Mouse (Mus musculus) neural tube, embryonic 12.5 days (tissue): ENCODE measurements around the gene Tor2a. TPM values are rescaled to one million over a fixed set of nuclear protein-coding genes. Genes with fewer than 3 reads are reported as not detected.
A peak's percentile ranks its signal among the peaks of the same experiment; 100 is the strongest.

Experiments
- ATAC-seq: fragments of 200-750 bp; cut with Nextera tagmentation; 2 replicates; pipeline ENCODE4 v1.8.0; 2017; ENCODE audit warnings: low read depth, mild to moderate bottlenecking, moderate TSS enrichment, moderate library complexity; ENCODE audit not compliant: low FRiP score
- H3K27ac ChIP-seq: fragments of 300-500 bp; sonication (generic); 2 replicates; pipeline ENCODE4 v1.5.1; 2016
- H3K27me3 ChIP-seq: fragments of 300-500 bp; sonication (generic); replicated peaks from 2 replicates; pipeline ENCODE4 v1.6.1; 2016; ENCODE audit warnings: mild to moderate bottlenecking
- H3K36me3 ChIP-seq: fragments of 300-500 bp; sonication (generic); 2 replicates; pipeline ENCODE4 v1.6.1; 2016; ENCODE audit warnings: mild to moderate bottlenecking
- H3K4me1 ChIP-seq: fragments of 300-500 bp; sonication (generic); 2 replicates; pipeline ENCODE4 v1.6.1; 2016
- H3K4me2 ChIP-seq: fragments of 300-500 bp; sonication (generic); replicated peaks from 2 replicates; pipeline ENCODE4 v1.6.1; 2016; ENCODE audit warnings: mild to moderate bottlenecking
- H3K4me3 ChIP-seq: fragments of 300-500 bp; sonication (generic); 2 replicates; pipeline ENCODE4 v1.5.1; 2016
- H3K9ac ChIP-seq: fragments of 300-500 bp; sonication (generic); 2 replicates; pipeline ENCODE4 v1.6.1; 2016; ENCODE audit warnings: mild to moderate bottlenecking
- H3K9me3 ChIP-seq: fragments of 300-500 bp; sonication (generic); 2 replicates; pipeline ENCODE4 v1.6.1; 2016; ENCODE audit warnings: mild to moderate bottlenecking
- WGBS: fragments of 180-500 bp; shearing (Covaris S2); methylation state at CpG from one replicate; pipeline ENCODE4 v1.1.7; 2016; 5-methylcytosine and 5-hydroxymethylcytosine counted together
- polyA plus RNA-seq: library from polyadenylated mRNA; unstranded; fragments of >200 nt; fragmentation: Nextera tagmentation; extraction: Ambion mirVana; gene quantifications from 2 replicates; pipeline ENCODE4 v1.2.1, GENCODE M21; 2016

Tor2a gene
- polyA plus RNA-seq: 55.5 and 56.1 TPM in 2 replicates

DNA sequence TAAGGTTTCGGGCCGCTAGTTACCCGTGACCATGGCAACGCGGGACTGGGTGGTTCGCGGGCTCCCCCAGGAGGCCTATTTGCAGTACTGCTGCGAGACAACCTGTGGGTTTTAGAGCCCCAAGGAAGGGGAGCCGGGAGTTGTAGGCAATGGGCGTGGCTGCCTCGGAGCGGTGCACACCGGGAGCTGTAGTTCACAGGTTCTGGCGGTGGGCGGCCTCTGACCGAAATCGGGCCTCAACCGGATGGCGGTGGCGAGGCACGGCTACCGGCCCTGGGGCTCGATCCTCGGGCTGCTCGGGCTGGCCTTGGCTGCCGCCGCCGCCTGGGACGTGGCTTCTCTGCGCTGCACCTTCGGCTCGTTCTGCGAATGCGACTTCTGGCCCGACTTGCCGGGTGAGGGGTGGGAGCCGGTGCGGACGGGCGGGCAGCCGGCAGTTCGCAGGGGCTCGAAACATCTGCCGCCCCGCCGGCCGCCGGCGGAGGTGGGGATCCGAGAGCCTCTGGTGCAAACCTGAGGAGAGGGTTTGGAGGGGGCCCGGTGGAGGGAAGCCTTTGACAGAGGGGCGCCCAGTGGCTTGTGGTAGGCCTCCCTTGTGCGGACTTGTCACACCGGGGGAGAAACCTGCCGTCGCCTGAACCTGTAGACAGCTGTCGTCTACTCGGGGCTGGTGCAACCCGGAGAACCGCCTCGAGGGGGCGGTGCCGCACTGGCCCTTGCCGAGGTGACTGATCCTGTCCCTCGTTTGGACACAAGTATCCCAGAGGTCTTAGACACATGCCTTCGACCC, at the start of gene Tor2a:
Gene Tor2a, plus strand, starts transcription at position 179 of the 790 bp plus-strand sequence.
- peak; percentile 94 for ATAC-seq
- H3K36me3 ChIP-seq: peaks cover 46% of the 10 kb centered on the region
- H3K9me3 ChIP-seq: no peaks in the 10 kb centered on the region
- H3K4me3 ChIP-seq: peak within 1 kb of the TSS; percentile 69
- H3K4me1 ChIP-seq: peaks cover 4% of the 10 kb centered on the region
- WGBS: under 1% methylated on average over 66 of the region's 66 CpGs
- no peaks in the 10 kb centered on the region for H3K27me3 ChIP-seq
- H3K4me2 ChIP-seq: peak within 1 kb of the TSS; percentile 61
- H3K9ac ChIP-seq: peak within 1 kb of the TSS; percentile 90
- peak within 1 kb of the TSS; percentile 74 for H3K27ac ChIP-seq

DNA sequence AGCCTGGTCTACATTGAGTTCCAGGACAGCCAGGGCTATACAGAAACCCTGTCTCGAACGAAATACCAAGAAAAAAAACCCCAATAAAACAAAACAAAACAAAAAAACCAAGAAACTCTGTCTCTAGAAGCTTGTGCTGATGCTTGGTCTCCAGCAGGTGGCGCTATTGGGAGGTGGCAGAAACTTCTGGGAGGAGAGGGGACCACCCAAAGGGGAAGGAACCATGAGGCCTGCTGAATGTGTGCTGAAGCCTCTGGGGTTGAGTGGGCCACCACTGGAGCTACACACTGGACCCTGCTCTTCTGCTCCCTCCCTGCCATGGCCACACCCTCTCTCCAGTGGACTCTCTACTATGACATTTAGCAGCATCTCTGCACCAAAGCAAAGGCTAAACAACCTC, 48.4 kb upstream of the Tor2a start:
- Histone ChIP-seq H3K4me1 (peaks cover 12% of the 10 kb centered on the region), H3K4me3 (no peak overlapping the region), H3K27ac (no peak overlapping the region), H3K9me3 (no peaks in the 10 kb centered on the region), H3K36me3 (peaks cover 70% of the 10 kb centered on the region), H3K9ac (no peak overlapping the region), H3K27me3 (no peaks in the 10 kb centered on the region), H3K4me2 (no peak overlapping the region)
- 40% methylated on average over 3 of the region's 3 CpGs for WGBS
- no peak for ATAC-seq

DNA sequence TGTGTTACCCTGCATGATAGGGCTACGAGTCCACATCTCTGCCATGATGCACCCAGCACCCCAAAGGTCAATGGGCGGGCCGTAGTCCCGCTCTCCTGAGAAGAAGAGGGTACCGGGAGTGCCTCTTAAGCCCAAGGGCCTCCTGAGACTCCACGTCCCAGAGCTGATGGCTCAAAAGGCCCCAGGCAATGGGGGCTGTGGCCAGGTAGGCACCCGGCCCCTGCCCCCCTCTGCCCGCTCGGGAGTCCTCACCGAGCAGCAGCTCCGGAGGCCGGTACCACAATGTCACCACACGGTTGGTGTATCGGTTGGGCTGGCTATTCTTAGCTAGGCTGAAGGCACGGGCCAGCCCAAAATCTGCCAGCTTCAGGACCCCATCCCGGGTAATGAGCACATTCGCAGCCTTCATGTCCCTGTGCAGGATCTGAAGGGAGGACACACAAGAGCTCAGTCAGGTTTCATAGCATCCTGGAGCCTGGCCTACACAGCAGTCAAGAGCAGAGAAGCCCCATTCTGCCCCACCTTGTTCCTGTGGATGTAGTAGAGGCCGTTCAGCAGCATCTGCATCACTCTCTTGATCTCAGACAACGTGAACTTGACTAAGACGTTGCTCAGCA, 47.4 kb upstream of the Tor2a start:
- Histone ChIP-seq H3K27me3 (no peaks in the 10 kb centered on the region), H3K27ac (no peak overlapping the region), H3K4me3 (no peak overlapping the region), H3K9me3 (no peaks in the 10 kb centered on the region), H3K4me1 (peaks cover 22% of the 10 kb centered on the region), H3K4me2 (no peak overlapping the region), H3K9ac (no peak overlapping the region), H3K36me3 (peaks cover 61% of the 10 kb centered on the region)
- no peak for ATAC-seq
- WGBS: 94% methylated on average over 20 of the region's 20 CpGs

DNA sequence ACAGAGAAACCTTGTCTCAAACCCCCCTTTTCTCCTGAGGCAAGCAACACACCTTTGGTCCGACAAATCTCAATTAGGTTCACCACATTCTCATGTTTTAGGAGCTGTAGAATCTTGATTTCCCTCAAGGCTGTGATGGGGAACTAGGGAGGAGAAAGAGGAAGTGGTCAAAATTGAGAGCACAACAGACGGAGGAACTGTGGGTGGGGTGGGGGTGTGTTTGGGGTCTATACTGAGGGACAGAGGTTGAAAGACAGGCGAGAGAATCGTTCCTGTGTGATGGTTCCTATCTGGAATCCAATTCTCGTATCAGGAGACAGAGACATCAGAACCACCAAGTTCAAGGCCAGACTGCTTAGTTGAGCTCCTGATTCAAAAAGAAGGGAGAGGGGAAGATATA, 46.6 kb upstream of the Tor2a start:
- H3K27me3 ChIP-seq: no peaks in the 10 kb centered on the region
- no peaks in the 10 kb centered on the region for H3K9me3 ChIP-seq
- 87% methylated on average over 5 of the region's 5 CpGs for WGBS
- H3K4me1 ChIP-seq: peaks cover 24% of the 10 kb centered on the region
- H3K4me2 ChIP-seq: no peak overlapping the region
- H3K36me3 ChIP-seq: peaks cover 53% of the 10 kb centered on the region
- H3K27ac ChIP-seq: no peak overlapping the region
- no peak overlapping the region for H3K4me3 ChIP-seq
- ATAC-seq: no peak
- H3K9ac ChIP-seq: no peak overlapping the region

DNA sequence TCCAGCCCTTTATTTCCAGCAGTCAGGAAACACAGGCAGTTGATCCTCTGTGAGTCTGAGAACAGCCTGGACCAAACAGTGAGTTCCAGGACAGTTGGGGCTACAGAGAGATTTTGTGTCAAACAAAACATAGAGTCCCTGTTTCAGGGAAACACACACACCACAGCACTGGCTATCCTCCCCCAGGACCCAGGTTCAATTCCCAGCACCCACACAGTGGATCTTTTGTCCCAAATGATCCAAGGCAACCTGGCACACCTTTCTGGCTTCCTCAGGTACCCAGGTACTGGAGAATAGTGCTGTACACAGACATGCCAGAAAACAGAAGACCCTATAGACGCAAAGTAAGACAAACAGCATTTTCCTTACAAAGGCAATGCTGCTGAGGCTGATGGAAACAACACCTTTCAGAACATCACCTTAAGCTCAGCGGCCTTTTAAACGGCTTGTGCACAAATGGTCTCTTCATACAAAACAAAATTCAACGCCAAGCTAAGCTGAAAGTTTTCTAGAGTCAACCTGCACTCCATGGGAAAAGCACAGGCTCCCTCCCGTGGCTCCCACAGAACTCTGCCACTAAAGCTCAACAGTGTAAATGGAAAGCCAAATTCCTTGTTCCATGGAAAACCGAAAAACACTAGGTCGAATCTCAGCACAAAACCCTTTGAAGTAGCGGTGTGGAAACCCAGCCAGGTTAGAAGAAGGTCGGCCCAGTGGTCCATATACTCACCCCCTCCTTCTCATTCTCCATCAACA, 45.6 kb upstream of the Tor2a start:
- Histone ChIP-seq H3K36me3 (peaks cover 43% of the 10 kb centered on the region), H3K27ac (no peak overlapping the region)
- 30% methylated on average over 9 of the region's 9 CpGs for WGBS

DNA sequence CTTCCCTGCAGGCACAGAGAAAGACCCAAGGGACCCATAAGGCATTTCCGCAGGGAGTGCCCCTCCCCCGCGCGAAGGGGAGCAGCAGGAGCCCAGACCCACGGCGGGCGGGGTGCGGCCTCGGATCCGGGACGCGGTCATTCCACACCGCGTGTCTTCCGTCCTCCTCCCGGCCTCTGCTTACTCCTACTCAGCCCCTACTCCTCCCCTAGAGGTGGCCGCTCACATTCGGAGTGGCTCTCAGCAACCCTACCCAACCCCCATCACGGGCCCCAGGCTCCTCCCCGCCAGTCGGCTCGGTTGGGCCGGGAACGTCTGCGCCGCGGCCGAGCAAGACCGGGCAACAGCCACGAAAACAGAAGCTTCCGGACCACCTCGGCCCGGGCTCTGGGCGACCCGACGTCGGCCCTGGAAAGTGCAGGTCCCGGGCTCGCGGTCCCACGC, 44.9 kb upstream of the Tor2a start:
- peak; percentile 53 for ATAC-seq
- Histone ChIP-seq H3K36me3 (peaks cover 36% of the 10 kb centered on the region), H3K9me3 (no peaks in the 10 kb centered on the region), H3K4me3 (peak overlapping the region; percentile 93), H3K4me1 (peaks cover 24% of the 10 kb centered on the region), H3K9ac (peak overlapping the region; percentile 90), H3K27me3 (no peaks in the 10 kb centered on the region), H3K4me2 (peak overlapping the region; percentile 93), H3K27ac (0 out of 2 replicates have a peak overlapping the region, but pooled peaks have one; percentile 97)
- WGBS: under 1% methylated on average over 41 of the region's 41 CpGs

More for the DNA sequence above, 45.6 kb upstream of the Tor2a start:
- peak overlapping the region; percentile 93 for H3K4me3 ChIP-seq
- no peaks in the 10 kb centered on the region for H3K27me3 ChIP-seq
- ATAC-seq: no peak
- peak overlapping the region; percentile 93 for H3K4me2 ChIP-seq
- H3K9ac ChIP-seq: peak overlapping the region; percentile 90
- peaks cover 24% of the 10 kb centered on the region for H3K4me1 ChIP-seq
- no peaks in the 10 kb centered on the region for H3K9me3 ChIP-seq

DNA sequence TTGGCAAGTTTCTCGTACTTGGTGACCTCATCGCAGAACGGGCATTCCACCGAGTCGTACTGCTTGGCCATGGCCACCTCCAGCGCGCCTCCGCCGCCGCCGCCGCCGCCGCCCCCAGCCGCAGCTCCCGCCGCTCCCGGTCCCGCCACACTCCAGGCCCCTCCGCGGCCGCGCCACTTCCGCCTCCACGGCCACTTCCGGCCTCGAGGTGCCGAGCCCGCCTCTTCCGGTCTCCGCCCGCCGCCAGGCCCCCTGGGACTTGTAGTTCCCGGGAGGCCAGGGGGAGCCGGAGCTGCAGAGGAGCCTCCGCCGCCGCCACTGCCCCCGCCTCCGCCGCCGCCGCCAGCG, 44.5 kb upstream of the Tor2a start:
- peak; percentile 91 for ATAC-seq
- peak overlapping the region; percentile 90 for H3K9ac ChIP-seq
- H3K27me3 ChIP-seq: no peaks in the 10 kb centered on the region
- H3K36me3 ChIP-seq: peaks cover 33% of the 10 kb centered on the region
- H3K4me3 ChIP-seq: peak overlapping the region; percentile 93
- WGBS: 1% methylated on average over 42 of the region's 44 CpGs
- peak overlapping the region; percentile 97 for H3K27ac ChIP-seq
- H3K9me3 ChIP-seq: no peaks in the 10 kb centered on the region
- H3K4me2 ChIP-seq: peak overlapping the region; percentile 93
- H3K4me1 ChIP-seq: peaks cover 24% of the 10 kb centered on the region

DNA sequence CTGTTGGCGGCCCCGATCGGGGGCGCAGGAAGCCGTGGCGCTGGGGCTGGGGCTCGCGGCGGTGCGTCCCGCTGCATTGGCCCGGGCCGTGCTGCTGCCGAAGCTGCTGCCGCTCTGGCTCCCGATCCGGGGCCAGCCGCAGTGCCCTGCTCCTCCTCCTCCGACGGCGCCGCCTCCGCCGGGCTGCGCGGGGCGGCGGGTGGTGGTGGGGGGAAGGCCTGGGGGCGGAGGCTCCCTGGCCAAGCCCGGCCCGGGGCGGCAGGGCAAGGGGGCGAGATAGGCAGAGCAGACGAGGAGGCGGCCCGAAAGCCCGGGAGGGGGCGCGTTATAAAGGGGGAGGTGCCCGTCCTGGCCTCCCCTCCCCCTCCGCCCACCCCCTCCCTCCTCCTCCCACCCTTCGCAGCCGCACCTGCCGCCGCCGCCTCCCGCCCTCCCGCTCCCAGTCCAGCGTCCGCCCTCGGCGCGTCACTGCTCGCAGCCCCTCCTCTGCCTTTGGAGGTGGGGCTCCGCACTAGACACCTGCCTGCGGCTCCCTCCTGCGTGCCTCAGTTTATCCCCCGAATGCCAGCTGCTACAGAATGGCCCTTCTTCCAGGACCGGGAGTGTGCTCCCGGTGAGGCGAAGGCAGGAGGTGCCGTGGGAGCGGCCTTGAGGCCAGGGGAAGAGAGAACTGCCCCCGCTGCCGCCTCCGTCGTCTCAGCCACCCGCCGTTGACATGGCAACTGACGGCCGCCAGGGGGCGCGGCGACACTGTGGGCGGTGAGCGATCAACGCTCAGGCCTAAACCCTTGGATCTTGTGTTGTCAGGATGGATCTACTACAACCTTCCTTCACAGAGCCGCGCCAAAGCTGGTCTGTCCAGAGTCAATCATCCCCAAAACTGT, 43.9 kb upstream of the Tor2a start, which contains the start of gene Cdk9:
Gene Cdk9, minus strand, starts transcription at position 143 of the 884 bp plus-strand sequence.
- Histone ChIP-seq H3K9ac (peak within 1 kb of the TSS; percentile 90), H3K4me1 (peaks cover 24% of the 10 kb centered on the region), H3K4me3 (peak within 1 kb of the TSS; percentile 93), H3K27ac (peak within 1 kb of the TSS; percentile 97), H3K9me3 (no peaks in the 10 kb centered on the region), H3K36me3 (peaks cover 27% of the 10 kb centered on the region), H3K27me3 (no peaks in the 10 kb centered on the region), H3K4me2 (peak within 1 kb of the TSS; percentile 93)
- 0% methylated on average over 60 of the region's 79 CpGs for WGBS
- ATAC-seq: peak; percentile 81

DNA sequence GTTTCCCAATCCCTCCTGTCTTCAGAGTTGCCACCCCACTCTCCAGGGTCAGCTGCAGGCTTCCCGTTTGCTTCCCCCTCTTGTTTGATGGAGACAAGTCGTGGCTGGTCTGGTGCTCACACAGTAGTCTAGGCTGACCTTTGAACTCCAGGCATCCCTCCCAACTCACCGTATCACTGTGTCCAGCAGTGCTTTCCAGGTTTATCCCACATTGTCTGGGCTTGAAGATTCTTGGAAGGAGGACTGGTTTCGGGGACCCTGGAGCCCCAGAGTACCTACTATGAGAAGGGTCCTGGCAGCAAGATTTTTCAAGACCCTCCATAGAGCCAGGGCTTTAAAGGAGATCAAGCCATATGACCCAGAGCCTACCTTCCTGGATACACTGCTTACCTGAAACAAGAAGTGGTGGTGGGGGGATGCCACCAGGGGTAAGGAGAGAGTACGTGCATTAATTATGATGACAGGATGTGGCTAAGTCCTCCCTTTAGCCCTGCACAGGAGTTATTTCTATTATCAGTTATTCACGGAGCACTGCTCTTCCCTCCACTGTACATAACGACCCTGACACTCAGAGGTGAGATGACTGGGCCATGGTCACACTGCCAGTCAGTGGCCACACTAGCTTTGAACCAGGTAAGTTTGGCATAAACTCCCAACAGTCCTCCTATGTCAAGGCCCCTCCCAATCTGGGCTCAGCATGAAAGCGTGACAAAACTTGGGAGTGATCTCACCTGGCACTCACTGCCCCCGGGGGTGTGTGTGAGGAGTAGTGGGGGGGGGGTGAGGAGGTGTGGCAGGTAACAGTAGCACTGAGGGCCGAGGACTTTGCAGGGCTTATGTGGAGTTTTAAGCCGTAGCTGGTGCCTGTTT, 42.7 kb upstream of the Tor2a start:
- H3K4me2 ChIP-seq: peak overlapping the region; percentile 93
- no peaks in the 10 kb centered on the region for H3K9me3 ChIP-seq
- no peak overlapping the region for H3K9ac ChIP-seq
- peaks cover 15% of the 10 kb centered on the region for H3K36me3 ChIP-seq
- peak overlapping the region; percentile 97; the same call in 1 of the 2 replicates for H3K27ac ChIP-seq
- peaks cover 31% of the 10 kb centered on the region for H3K4me1 ChIP-seq
- 66% methylated on average over 11 of the region's 11 CpGs for WGBS
- H3K4me3 ChIP-seq: no peak overlapping the region
- ATAC-seq: no peak
- H3K27me3 ChIP-seq: no peaks in the 10 kb centered on the region

DNA sequence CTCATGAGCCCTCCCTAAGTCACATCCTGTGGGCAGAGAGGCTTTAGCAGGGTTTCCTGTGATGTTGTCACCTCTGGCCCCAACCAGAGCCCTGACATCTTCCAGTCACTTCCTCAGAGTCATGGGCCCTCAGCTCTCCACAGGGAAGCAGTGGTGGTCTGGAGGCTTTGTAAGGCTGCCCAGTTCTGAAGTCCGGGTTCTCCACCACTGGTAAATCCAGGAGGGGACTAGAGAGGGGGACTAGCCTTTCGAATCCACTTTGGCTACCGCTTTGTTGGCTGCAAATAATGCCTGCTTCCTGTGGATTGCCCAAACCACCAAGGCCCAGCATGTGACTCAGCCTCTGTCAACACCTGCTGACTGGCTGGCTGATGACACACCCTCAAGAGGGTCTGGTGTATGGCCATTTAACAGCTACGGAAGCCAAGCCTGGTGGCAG, 42.0 kb upstream of the Tor2a start:
- Histone ChIP-seq H3K27ac (no peak overlapping the region), H3K9ac (no peak overlapping the region), H3K4me2 (0 out of 2 replicates have a peak overlapping the region, but pooled peaks have one; percentile 1), H3K36me3 (peaks cover 9% of the 10 kb centered on the region), H3K4me3 (no peak overlapping the region), H3K27me3 (no peaks in the 10 kb centered on the region), H3K4me1 (peaks cover 31% of the 10 kb centered on the region), H3K9me3 (no peaks in the 10 kb centered on the region)
- 73% methylated on average over 4 of the region's 4 CpGs for WGBS
- ATAC-seq: no peak
